Mouse (Mus musculus) brown adipose tissue, adult 24 weeks (tissue): ENCODE data around the gene 2210017I01Rik. TPM values are rescaled to one million over a fixed set of nuclear protein-coding genes. Genes with fewer than 3 reads are reported as not detected.

Experiments
- H3K27ac ChIP-seq: fragments of 200-500 bp; replicated peaks from 2 replicates; pipeline ENCODE4 v1.5.1; 2012; ENCODE audit warnings: low read depth, mild to moderate bottlenecking, low read length
- H3K4me1 ChIP-seq: fragments of 200-500 bp; 2 replicates; pipeline ENCODE4 v1.6.1; 2012; ENCODE audit warnings: low read length, mixed read lengths; ENCODE audit not compliant: control insufficient read depth, insufficient read depth, insufficient read length
- H3K4me3 ChIP-seq: fragments of 200-500 bp; 2 replicates; pipeline ENCODE4 v1.5.1; 2012; ENCODE audit warnings: low read depth, mild to moderate bottlenecking, low read length, moderate library complexity; ENCODE audit not compliant: insufficient read depth
- polyA plus RNA-seq: library from polyadenylated mRNA; stranded (reverse); fragments of >200 nt; gene quantifications from 2 replicates; pipeline ENCODE4 v1.2.4, GENCODE M21; 2012; ENCODE audit not compliant: missing spikeins, insufficient read depth, insufficient read length

2210017I01Rik gene
- polyA plus RNA-seq, 1 experiment: not detected

DNA sequence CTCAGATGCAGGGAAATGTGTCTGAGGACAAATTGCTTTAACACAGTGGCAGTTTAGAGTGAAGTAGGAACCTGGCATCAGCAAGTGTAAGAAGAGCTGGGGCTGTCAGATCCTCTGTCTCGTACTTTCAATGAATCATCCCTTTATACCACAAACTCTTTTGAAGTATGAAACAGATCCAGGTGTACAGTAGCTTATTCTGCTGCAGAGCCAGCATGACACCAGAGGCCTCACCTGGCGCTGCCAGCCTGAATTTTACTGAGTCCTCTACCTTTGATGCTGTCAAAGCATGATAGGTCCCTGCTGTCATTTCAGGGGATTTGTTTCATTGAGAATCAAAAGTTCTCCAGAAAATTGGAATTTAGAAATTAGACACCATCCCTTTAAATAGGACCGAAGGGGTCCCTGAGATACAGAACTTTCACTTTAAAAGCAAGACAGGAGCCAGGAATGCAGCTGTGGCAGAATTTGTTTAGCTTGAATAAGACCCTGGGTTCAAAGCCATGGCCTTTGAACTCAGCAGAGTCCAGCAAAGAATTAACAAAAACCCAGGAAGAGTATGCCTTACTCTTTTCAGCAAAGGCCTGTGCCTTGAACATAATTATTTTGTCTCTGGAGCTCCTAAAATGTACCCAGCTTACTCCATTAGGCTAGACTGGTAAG lies 24.0 kb downstream of the 2210017I01Rik start:
- Histone ChIP-seq H3K4me3 (no peak overlapping the region), H3K27ac (no peak overlapping the region), H3K4me1 (no peaks in the 10 kb centered on the region)

DNA sequence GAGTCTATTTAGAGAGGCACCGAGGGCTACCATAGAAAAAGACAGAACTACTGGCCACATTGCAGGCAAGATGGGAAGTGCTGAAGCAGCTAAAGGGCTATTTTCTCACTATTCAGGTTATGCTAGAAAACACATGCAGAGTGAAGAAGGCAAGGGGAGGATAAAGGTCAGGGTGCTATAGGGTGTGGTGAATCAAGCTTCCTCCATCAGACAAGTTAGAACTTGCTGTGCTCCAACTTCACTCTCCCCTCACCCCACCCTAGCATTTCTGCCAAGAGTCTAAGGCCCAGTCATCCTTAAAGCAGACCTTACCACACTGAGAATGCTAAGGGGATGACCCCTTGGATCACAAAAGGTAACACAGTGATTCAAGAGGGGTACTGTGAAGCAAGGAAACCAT lies 27.8 kb downstream of the 2210017I01Rik start:
- Histone ChIP-seq H3K4me3 (no peak overlapping the region), H3K4me1 (no peaks in the 10 kb centered on the region), H3K27ac (no peak overlapping the region)

- Histone ChIP-seq H3K4me1 (no peaks in the 10 kb centered on the region), H3K4me3 (no peak overlapping the region), H3K27ac (no peak overlapping the region)
These were observed 28.5 kb downstream of the 2210017I01Rik start for GRCm38 (mm10) chr3:92578652-92579413.

GRCm38 (mm10) chr3:92573449-92574041 lies 33.7 kb downstream of the 2210017I01Rik start, which contains the start of gene Ivl:
Ivl (minus strand) TSS chr3:92573735.
- Histone ChIP-seq H3K27ac (no peak within 1 kb of the TSS), H3K4me1 (no peaks in the 10 kb centered on the region), H3K4me3 (no peak within 1 kb of the TSS)

GRCm38 (mm10) chr3:92572514-92573155 lies 34.7 kb downstream of the 2210017I01Rik start:
- Histone ChIP-seq H3K27ac (no peak overlapping the region), H3K4me1 (no peaks in the 10 kb centered on the region), H3K4me3 (no peak overlapping the region)

- Histone ChIP-seq H3K4me3 (no peak overlapping the region), H3K27ac (no peak overlapping the region), H3K4me1 (no peaks in the 10 kb centered on the region)
These were observed 38.5 kb downstream of the 2210017I01Rik start for GRCm38 (mm10) chr3:92568752-92569151.

- Histone ChIP-seq H3K4me3 (no peak overlapping the region), H3K4me1 (no peaks in the 10 kb centered on the region), H3K27ac (no peak overlapping the region)
These were observed 41.9 kb downstream of the 2210017I01Rik start for GRCm38 (mm10) chr3:92565418-92565817.

Other genes starting within 250 kb of the 2210017I01Rik start
- gene Sprr2f, start 242.3 kb downstream of the 2210017I01Rik start, polyA plus RNA-seq: not detected in 2 replicates
- gene Sprr2h, start 221.8 kb downstream of the 2210017I01Rik start, polyA plus RNA-seq: not detected in 2 replicates
- gene Sprr2i, start 199.5 kb downstream of the 2210017I01Rik start, polyA plus RNA-seq: not detected in 2 replicates
- not detected in 2 replicates for gene Sprr2j-ps, start 189.4 kb downstream of the 2210017I01Rik start, polyA plus RNA-seq
- 31.8 and 35.2 TPM in 2 replicates for gene Gm9774, start 178.1 kb downstream of the 2210017I01Rik start, polyA plus RNA-seq
- gene Sprr2k, start 174.9 kb downstream of the 2210017I01Rik start, polyA plus RNA-seq: not detected in 2 replicates
- not detected in 2 replicates for gene Sprr1b, start 168.7 kb downstream of the 2210017I01Rik start, polyA plus RNA-seq
- gene Sprr3, start 148.8 kb downstream of the 2210017I01Rik start, polyA plus RNA-seq: not detected in 2 replicates
- gene Sprr1a, start 121.6 kb downstream of the 2210017I01Rik start, polyA plus RNA-seq: not detected in 2 replicates
- not detected in 2 replicates for gene Sprr4, start 107.0 kb downstream of the 2210017I01Rik start, polyA plus RNA-seq
- gene 2310046K23Rik, start 73.0 kb downstream of the 2210017I01Rik start, polyA plus RNA-seq: not detected in 2 replicates
- not detected in 2 replicates for gene Ivl, start 33.8 kb downstream of the 2210017I01Rik start, polyA plus RNA-seq
- gene Smcp, start 18.5 kb downstream of the 2210017I01Rik start, polyA plus RNA-seq: not detected in 2 replicates
- gene Lce6a, start 14.2 kb upstream of the 2210017I01Rik start, polyA plus RNA-seq: not detected in 2 replicates
- not detected in 2 replicates for gene Lce1a1, start 40.8 kb upstream of the 2210017I01Rik start, polyA plus RNA-seq
- gene Lce1b, start 49.4 kb upstream of the 2210017I01Rik start, polyA plus RNA-seq: not detected in 2 replicates
- not detected in 2 replicates for gene Lce1a2, start 62.8 kb upstream of the 2210017I01Rik start, polyA plus RNA-seq
- gene Lce1c, start 71.8 kb upstream of the 2210017I01Rik start, polyA plus RNA-seq: not detected in 2 replicates
- gene Lce1d, start 79.7 kb upstream of the 2210017I01Rik start, polyA plus RNA-seq: not detected in 2 replicates
- gene Lce1e, start 101.6 kb upstream of the 2210017I01Rik start, polyA plus RNA-seq: not detected in 2 replicates
- gene Lce1f, start 112.9 kb upstream of the 2210017I01Rik start, polyA plus RNA-seq: not detected in 2 replicates
- gene Gm38119, start 131.6 kb upstream of the 2210017I01Rik start, polyA plus RNA-seq: not detected in 2 replicates
- not detected in 2 replicates for gene Lce1g, start 144.8 kb upstream of the 2210017I01Rik start, polyA plus RNA-seq
- gene Lce1h, start 157.6 kb upstream of the 2210017I01Rik start, polyA plus RNA-seq: not detected in 2 replicates
- not detected in 2 replicates for gene Lce1i, start 171.4 kb upstream of the 2210017I01Rik start, polyA plus RNA-seq
- gene Lce1j, start 183.0 kb upstream of the 2210017I01Rik start, polyA plus RNA-seq: not detected in 2 replicates
- not detected in 2 replicates for gene Lce1k, start 200.4 kb upstream of the 2210017I01Rik start, polyA plus RNA-seq
- not detected in 2 replicates for gene Kprp, start 219.8 kb upstream of the 2210017I01Rik start, polyA plus RNA-seq
- gene Lce1l, start 243.8 kb upstream of the 2210017I01Rik start, polyA plus RNA-seq: not detected in 2 replicates